Mouse (Mus musculus) liver, adult 2 months (tissue): ENCODE measurements around the gene Cacna1c. TPM values are rescaled to one million over a fixed set of nuclear protein-coding genes. Genes with fewer than 3 reads are reported as not detected.

ENCODE experiments used
- DNase-seq: peaks from one replicate; pipeline ENCODE4 v3.0.0-alpha.2; 2011; ENCODE audit warnings: low read depth, low spot score; ENCODE audit errors: extremely low read depth
- H3K27ac ChIP-seq: fragments of 200-500 bp; replicated peaks from 2 replicates; pipeline ENCODE4 v1.5.1; 2012; ENCODE audit warnings: low read depth, mild to moderate bottlenecking, control low read depth, inconsistent platforms, low read length; ENCODE audit not compliant: insufficient read depth
- H3K27me3 ChIP-seq: fragments of 200-500 bp; 2 replicates; pipeline ENCODE4 v1.6.1; 2012; ENCODE audit warnings: mild to moderate bottlenecking, moderate library complexity, low read length, inconsistent platforms; ENCODE audit not compliant: control insufficient read depth, insufficient read depth
- H3K36me3 ChIP-seq: fragments of 200-500 bp; 2 replicates; pipeline ENCODE4 v1.6.1; 2012; ENCODE audit warnings: low read length, inconsistent platforms; ENCODE audit not compliant: control insufficient read depth, insufficient read depth
- H3K4me1 ChIP-seq: fragments of 200-500 bp; 2 replicates; pipeline ENCODE4 v1.6.1; 2011; ENCODE audit warnings: low read length; ENCODE audit not compliant: control insufficient read depth, insufficient read depth
- H3K4me3 ChIP-seq: fragments of 200-500 bp; 2 replicates; pipeline ENCODE4 v1.5.1; 2011; ENCODE audit warnings: low read depth, mild to moderate bottlenecking, control low read depth, low read length, moderate library complexity; ENCODE audit not compliant: insufficient read depth
- H3K79me2 ChIP-seq: fragments of 200-500 bp; 2 replicates; pipeline ENCODE4 v1.6.1; 2012; ENCODE audit warnings: inconsistent platforms, mild to moderate bottlenecking, low read length, moderate library complexity; ENCODE audit not compliant: control insufficient read depth, insufficient read depth
- H3K9ac ChIP-seq: fragments of 200-500 bp; 2 replicates; pipeline ENCODE4 v1.6.1; 2012; ENCODE audit warnings: low read depth, mild to moderate bottlenecking, control low read depth, inconsistent platforms, low read length
- CTCF ChIP-seq: fragments of 200-500 bp; IDR thresholded peaks from 2 replicates; pipeline ENCODE4 v1.5.1; 2011; ENCODE audit warnings: low read depth, low read length, control low read depth
- POLR2A ChIP-seq: fragments of 200-500 bp; IDR thresholded peaks from 2 replicates; pipeline ENCODE4 v1.6.1; 2011; ENCODE audit warnings: low read length, control low read depth; ENCODE audit not compliant: insufficient read depth; ENCODE audit errors: extremely low read depth
- WGBS: fragments of 180-500 bp; shearing (Covaris S2); methylation state at CpG from one replicate; pipeline ENCODE4 v1.1.7; 2018; 5-methylcytosine and 5-hydroxymethylcytosine counted together
- polyA plus RNA-seq: library from polyadenylated mRNA; depleted of rRNA; stranded (reverse); fragments of >200 nt; gene quantifications from 2 replicates; pipeline ENCODE4 v1.2.3, GENCODE M21; 2012
- total RNA-seq: library from RNA; depleted of rRNA; stranded (reverse); fragments of >200 nt; gene quantifications from 2 replicates; pipeline ENCODE4 v1.2.3, GENCODE M21; 2014

Gene Cacna1c
- total and polyA plus RNA-seq, 2 experiments = 0.09 to 0.18 TPM

GRCm38 (mm10) chr6:118812007-118812406 is 384.2 kb downstream of the Cacna1c start:
- Histone ChIP-seq H3K27me3 (no peaks in the 10 kb centered on the region), H3K79me2 (no peaks in the 10 kb centered on the region), H3K27ac (no peak overlapping the region), H3K36me3 (no peaks in the 10 kb centered on the region), H3K4me3 (no peak overlapping the region), H3K4me1 (no peaks in the 10 kb centered on the region), H3K9ac (no peak overlapping the region)
- WGBS = 88% methylated on average over 4 of the region's 4 CpGs
- no peak for TF ChIP-seq POLR2A
- TF ChIP-seq CTCF = no peak
- DNase-seq = no peak

- DNase-seq = no peak
- H3K4me3 ChIP-seq = no peak overlapping the region
Observed at GRCm38 (mm10) chr6:118810834-118811233, 385.4 kb downstream of the Cacna1c start.

GRCm38 (mm10) chr6:118805139-118805538 is 391.1 kb downstream of the Cacna1c start:
- TF ChIP-seq POLR2A (no peak), CTCF (no peak)
- no peak for DNase-seq
- H3K27ac ChIP-seq = no peak overlapping the region
- no peaks in the 10 kb centered on the region for H3K27me3 ChIP-seq
- no peaks in the 10 kb centered on the region for H3K79me2 ChIP-seq
- H3K4me1 ChIP-seq = no peaks in the 10 kb centered on the region
- no peaks in the 10 kb centered on the region for H3K36me3 ChIP-seq
- 86% methylated on average over 4 of the region's 4 CpGs for WGBS
- H3K9ac ChIP-seq = no peak overlapping the region
- H3K4me3 ChIP-seq = no peak overlapping the region

More at GRCm38 (mm10) chr6:118810834-118811233, 385.4 kb downstream of the Cacna1c start:
- Histone ChIP-seq H3K9ac (no peak overlapping the region), H3K36me3 (no peaks in the 10 kb centered on the region), H3K27me3 (no peaks in the 10 kb centered on the region), H3K4me1 (no peaks in the 10 kb centered on the region), H3K27ac (no peak overlapping the region), H3K79me2 (no peaks in the 10 kb centered on the region)
- WGBS = 26% methylated on average over 1 of the region's 1 CpGs
- TF ChIP-seq POLR2A = no peak
- no peak for TF ChIP-seq CTCF

GRCm38 (mm10) chr6:118802286-118802685 is 393.9 kb downstream of the Cacna1c start:
- no peak overlapping the region for H3K27ac ChIP-seq
- H3K79me2 ChIP-seq = no peaks in the 10 kb centered on the region
- no peaks in the 10 kb centered on the region for H3K36me3 ChIP-seq
- H3K9ac ChIP-seq = no peak overlapping the region
- no peak for DNase-seq
- H3K4me3 ChIP-seq = no peak overlapping the region
- TF ChIP-seq POLR2A (no peak), CTCF (no peak)
- H3K4me1 ChIP-seq = no peaks in the 10 kb centered on the region
- WGBS = 69% methylated on average over 11 of the region's 11 CpGs
- H3K27me3 ChIP-seq = no peaks in the 10 kb centered on the region

- 92% methylated on average over 4 of the region's 4 CpGs for WGBS
- H3K4me3 ChIP-seq = no peak overlapping the region
- H3K4me1 ChIP-seq = no peaks in the 10 kb centered on the region
- H3K27ac ChIP-seq = no peak overlapping the region
- no peaks in the 10 kb centered on the region for H3K79me2 ChIP-seq
- no peak for DNase-seq
- H3K27me3 ChIP-seq = no peaks in the 10 kb centered on the region
- no peak overlapping the region for H3K9ac ChIP-seq
- no peak for TF ChIP-seq POLR2A
- no peak for TF ChIP-seq CTCF
- H3K36me3 ChIP-seq = no peaks in the 10 kb centered on the region
Observed at GRCm38 (mm10) chr6:118796393-118796792, 399.8 kb downstream of the Cacna1c start.

- Histone ChIP-seq H3K27ac (no peak overlapping the region), H3K4me1 (no peaks in the 10 kb centered on the region), H3K79me2 (no peaks in the 10 kb centered on the region), H3K4me3 (no peak overlapping the region), H3K27me3 (no peaks in the 10 kb centered on the region), H3K36me3 (no peaks in the 10 kb centered on the region), H3K9ac (no peak overlapping the region)
- TF ChIP-seq POLR2A = no peak
- DNase-seq = no peak
Observed at GRCm38 (mm10) chr6:118795716-118796115, 400.5 kb downstream of the Cacna1c start.

GRCm38 (mm10) chr6:118791921-118792368 is 404.3 kb downstream of the Cacna1c start:
- WGBS = 22% methylated on average over 5 of the region's 5 CpGs
- no peak for TF ChIP-seq CTCF
- no peak for TF ChIP-seq POLR2A

More at GRCm38 (mm10) chr6:118791921-118792368, 404.3 kb downstream of the Cacna1c start:
- H3K36me3 ChIP-seq = no peaks in the 10 kb centered on the region
- H3K4me1 ChIP-seq = no peaks in the 10 kb centered on the region
- DNase-seq = peak; percentile 8
- no peak overlapping the region for H3K27ac ChIP-seq
- H3K9ac ChIP-seq = no peak overlapping the region
- H3K27me3 ChIP-seq = no peaks in the 10 kb centered on the region
- H3K4me3 ChIP-seq = no peak overlapping the region
- no peaks in the 10 kb centered on the region for H3K79me2 ChIP-seq
